Mouse (Mus musculus) ovary, adult 18-20 months (tissue): ENCODE data around the gene Accsl.

Source experiments
- DNase-seq: peaks from one replicate; pipeline ENCODE4 v3.0.0; 2022; ENCODE audit warnings: low spot score, mixed read lengths

The Accsl gene

GRCm38 (mm10) chr2:93807440-93807839 lies 61.5 kb downstream of the Accsl start:
- DNase-seq: no peak

DNA sequence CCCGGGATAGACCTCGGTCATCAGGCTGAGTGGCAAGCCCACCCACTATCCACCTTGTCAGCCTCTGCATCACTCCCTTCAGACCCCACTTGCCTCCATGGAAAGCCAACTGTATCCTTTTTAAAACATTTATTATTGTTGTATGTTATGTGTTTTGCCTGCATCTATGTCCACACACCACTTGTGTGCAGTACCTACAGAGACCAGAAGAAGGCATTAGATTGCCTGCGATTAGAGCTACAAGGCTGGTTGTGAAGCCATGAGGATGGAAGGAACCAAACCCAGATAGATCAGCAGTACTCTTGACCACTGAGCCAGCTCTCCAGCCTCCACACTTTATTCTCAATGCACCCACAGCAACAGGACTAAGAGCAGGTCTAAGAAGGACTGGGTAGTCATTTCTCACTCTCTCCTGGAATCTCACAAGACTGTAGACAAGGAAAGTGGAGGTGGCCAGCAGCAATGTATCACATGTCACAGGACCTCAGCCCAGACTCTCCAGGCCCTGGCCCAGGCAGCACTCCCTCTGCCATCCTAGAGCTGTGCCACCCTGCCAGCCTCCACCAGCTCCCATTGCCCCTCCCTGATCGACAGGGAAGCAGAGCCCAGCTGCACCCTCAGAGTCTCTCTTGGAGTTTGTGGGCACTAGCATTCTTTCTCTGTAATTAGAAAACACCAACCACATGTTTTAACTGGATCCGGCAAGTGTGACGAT lies 62.3 kb downstream of the Accsl start:
- no peak for DNase-seq

GRCm38 (mm10) chr2:93805523-93805922 lies 63.4 kb downstream of the Accsl start:
- DNase-seq: no peak
